Mouse (Mus musculus): ENCODE measurements around the gene Acap3. TPM values are rescaled to one million over a fixed set of nuclear protein-coding genes. Genes with fewer than 3 reads are reported as not detected.

Gene Acap3
- polyA plus RNA-seq, 1 experiment from 2014 or later = 67.8 TPM

- ATAC-seq (ENCODE audit: low read depth) = peak; percentile 45
- peak overlapping the region; percentile 96 for H3K9ac ChIP-seq (replicated peaks; ENCODE audit: low read depth, low read length)
- H3K27ac ChIP-seq (ENCODE audit: low read depth, low read length) = peak overlapping the region; percentile 99
- H3K4me1 ChIP-seq (ENCODE audit: control insufficient read depth, insufficient read depth, low read length) = peaks cover 34% of the 10 kb centered on the region
- peak overlapping the region; percentile 92 for H3K4me3 ChIP-seq (ENCODE audit: low read depth, low read length)
- WGBS = 5% methylated on average over 28 of the region's 37 CpGs
- H3K9me3 ChIP-seq (ENCODE audit: control insufficient read depth, low read length) = no peaks in the 10 kb centered on the region
- peaks cover 30% of the 10 kb centered on the region for H3K36me3 ChIP-seq (ENCODE audit: control insufficient read depth, insufficient read depth, low read length)
- H3K4me2 ChIP-seq (ENCODE audit: low read depth, low read length) = peak overlapping the region; percentile 98
- H3K27me3 ChIP-seq (ENCODE audit: control insufficient read depth, insufficient read depth, low read length) = no peaks in the 10 kb centered on the region
These were observed 1.0 kb downstream of the Acap3 start for GRCm38 (mm10) chr4:155892438-155893211.

DNA sequence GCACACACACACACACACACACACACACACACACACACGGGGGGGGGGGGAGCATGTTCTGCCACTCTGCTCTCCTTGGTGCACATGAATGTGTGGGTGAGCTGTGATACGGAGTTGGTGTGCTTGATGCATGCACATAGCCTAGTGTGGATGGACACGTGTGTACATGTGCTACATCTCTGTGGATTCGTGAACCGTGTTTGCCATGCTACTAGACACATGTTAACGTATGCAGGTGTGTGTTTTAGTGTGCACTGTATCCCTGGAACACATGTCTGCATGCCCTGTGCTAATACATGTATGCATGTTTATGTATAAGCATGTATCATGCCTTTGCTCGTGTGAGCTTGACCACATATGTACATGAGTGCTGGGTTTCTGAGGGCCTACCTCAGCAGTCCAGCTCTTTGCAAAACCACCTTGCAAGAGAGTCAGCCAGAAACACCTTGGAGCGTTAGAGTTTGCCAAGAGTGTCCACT lies 1.6 kb downstream of the Acap3 start:
- peaks cover 27% of the 10 kb centered on the region for H3K36me3 ChIP-seq (ENCODE audit: control insufficient read depth, insufficient read depth, low read length)
- 77% methylated on average over 7 of the region's 8 CpGs for WGBS
- peaks cover 34% of the 10 kb centered on the region for H3K4me1 ChIP-seq (ENCODE audit: control insufficient read depth, insufficient read depth, low read length)
- H3K27ac ChIP-seq (ENCODE audit: low read depth, low read length) = no peak overlapping the region
- no peaks in the 10 kb centered on the region for H3K27me3 ChIP-seq (ENCODE audit: control insufficient read depth, insufficient read depth, low read length)
- ATAC-seq (ENCODE audit: low read depth) = no peak
- peak overlapping the region; percentile 92 for H3K4me3 ChIP-seq (ENCODE audit: low read depth, low read length)
- peak overlapping the region; percentile 98 for H3K4me2 ChIP-seq (ENCODE audit: low read depth, low read length)
- peak overlapping the region; percentile 96 for H3K9ac ChIP-seq (replicated peaks; ENCODE audit: low read depth, low read length)
- no peaks in the 10 kb centered on the region for H3K9me3 ChIP-seq (ENCODE audit: control insufficient read depth, low read length)

DNA sequence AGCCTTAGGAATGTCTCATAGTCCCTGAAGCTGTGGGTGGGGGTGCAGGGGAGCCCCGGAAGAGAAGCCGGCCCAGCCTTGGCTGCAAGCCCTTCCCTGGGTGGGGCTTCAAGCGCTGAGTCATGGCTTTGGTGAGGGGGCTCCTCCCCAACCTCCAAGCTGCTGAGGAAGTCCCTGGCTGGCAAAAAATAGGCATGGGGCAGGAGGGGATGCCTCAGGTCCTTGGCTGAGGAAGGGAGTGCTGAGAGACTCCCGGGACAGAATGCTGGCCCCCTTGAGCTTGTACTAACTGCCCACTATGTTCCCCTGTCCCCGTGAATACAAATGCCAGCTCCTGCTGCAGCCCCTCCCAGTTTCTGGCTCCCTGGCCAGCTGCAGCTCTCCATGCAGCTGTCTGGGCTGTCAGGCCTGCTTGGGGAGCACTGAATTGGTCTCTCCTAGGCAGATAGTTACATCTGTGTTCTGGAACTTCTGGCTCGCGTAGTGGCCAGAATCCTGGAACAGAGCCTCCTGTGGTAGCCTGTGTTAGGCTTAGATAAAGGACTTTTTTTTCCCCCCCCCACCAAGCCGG lies 2.8 kb downstream of the Acap3 start:
- 29% methylated on average over 8 of the region's 8 CpGs for WGBS
- H3K4me1 ChIP-seq (ENCODE audit: control insufficient read depth, insufficient read depth, low read length) = peaks cover 34% of the 10 kb centered on the region

GRCm38 (mm10) chr4:155895216-155895615 lies 3.6 kb downstream of the Acap3 start:
- Histone ChIP-seq H3K9me3 (ENCODE audit: control insufficient read depth, low read length) (no peaks in the 10 kb centered on the region), H3K4me2 (ENCODE audit: low read depth, low read length) (peak overlapping the region; percentile 98), H3K9ac (replicated peaks; ENCODE audit: low read depth, low read length) (peak overlapping the region; percentile 34; the same call in 1 of the 2 replicates), H3K36me3 (ENCODE audit: control insufficient read depth, insufficient read depth, low read length) (peaks cover 25% of the 10 kb centered on the region), H3K4me1 (ENCODE audit: control insufficient read depth, insufficient read depth, low read length) (peaks cover 32% of the 10 kb centered on the region), H3K27me3 (ENCODE audit: control insufficient read depth, insufficient read depth, low read length) (no peaks in the 10 kb centered on the region), H3K27ac (ENCODE audit: low read depth, low read length) (0 out of 2 replicates have a peak overlapping the region, but pooled peaks have one; percentile 34), H3K4me3 (ENCODE audit: low read depth, low read length) (peak overlapping the region; percentile 12; the same call in 1 of the 2 replicates)
- 38% methylated on average over 6 of the region's 6 CpGs for WGBS
- no peak for ATAC-seq (ENCODE audit: low read depth)

More for the DNA sequence above, 2.8 kb downstream of the Acap3 start:
- Histone ChIP-seq H3K36me3 (ENCODE audit: control insufficient read depth, insufficient read depth, low read length) (peaks cover 20% of the 10 kb centered on the region), H3K4me2 (ENCODE audit: low read depth, low read length) (peak overlapping the region; percentile 98), H3K9me3 (ENCODE audit: control insufficient read depth, low read length) (no peaks in the 10 kb centered on the region), H3K4me3 (ENCODE audit: low read depth, low read length) (peak overlapping the region; percentile 92), H3K27ac (ENCODE audit: low read depth, low read length) (peak overlapping the region; percentile 34; the same call in 1 of the 2 replicates), H3K9ac (replicated peaks; ENCODE audit: low read depth, low read length) (peak overlapping the region; percentile 96; the same call in 1 of the 2 replicates), H3K27me3 (ENCODE audit: control insufficient read depth, insufficient read depth, low read length) (no peaks in the 10 kb centered on the region)
- no peak for ATAC-seq (ENCODE audit: low read depth)

DNA sequence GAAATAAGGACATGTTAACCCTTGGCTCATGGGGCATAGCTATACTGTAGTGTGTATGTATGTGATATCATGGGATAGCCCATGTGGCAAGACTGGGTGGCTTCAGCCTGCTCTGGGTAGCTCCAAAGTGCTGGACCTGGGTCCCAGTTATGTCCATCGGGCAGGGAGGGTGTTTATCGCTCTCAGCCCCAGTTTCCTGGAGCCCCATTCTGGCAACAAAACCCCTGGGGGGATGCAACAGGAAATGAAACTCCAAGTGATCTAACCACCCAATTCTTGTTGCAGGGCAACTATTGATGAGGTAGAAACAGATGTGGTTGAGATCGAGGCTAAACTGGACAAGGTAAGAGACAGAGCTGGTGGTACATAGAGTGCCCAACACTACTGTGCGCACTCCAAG lies 4.2 kb downstream of the Acap3 start:
- Histone ChIP-seq H3K4me2 (ENCODE audit: low read depth, low read length) (peak overlapping the region; percentile 98; the same call in 1 of the 2 replicates), H3K27me3 (ENCODE audit: control insufficient read depth, insufficient read depth, low read length) (no peaks in the 10 kb centered on the region), H3K9ac (replicated peaks; ENCODE audit: low read depth, low read length) (no peak overlapping the region), H3K4me3 (ENCODE audit: low read depth, low read length) (no peak overlapping the region), H3K9me3 (ENCODE audit: control insufficient read depth, low read length) (no peaks in the 10 kb centered on the region), H3K4me1 (ENCODE audit: control insufficient read depth, insufficient read depth, low read length) (peaks cover 26% of the 10 kb centered on the region), H3K27ac (ENCODE audit: low read depth, low read length) (no peak overlapping the region), H3K36me3 (ENCODE audit: control insufficient read depth, insufficient read depth, low read length) (peaks cover 31% of the 10 kb centered on the region)
- no peak for ATAC-seq (ENCODE audit: low read depth)
- WGBS = 91% methylated on average over 4 of the region's 4 CpGs

- no peak overlapping the region for H3K4me3 ChIP-seq (ENCODE audit: low read depth, low read length)
- no peak overlapping the region for H3K9ac ChIP-seq (replicated peaks; ENCODE audit: low read depth, low read length)
- no peaks in the 10 kb centered on the region for H3K27me3 ChIP-seq (ENCODE audit: control insufficient read depth, insufficient read depth, low read length)
- no peak overlapping the region for H3K4me2 ChIP-seq (ENCODE audit: low read depth, low read length)
- peaks cover 24% of the 10 kb centered on the region for H3K4me1 ChIP-seq (ENCODE audit: control insufficient read depth, insufficient read depth, low read length)
- H3K9me3 ChIP-seq (ENCODE audit: control insufficient read depth, low read length) = no peaks in the 10 kb centered on the region
- 98% methylated on average over 12 of the region's 12 CpGs for WGBS
- no peak for ATAC-seq (ENCODE audit: low read depth)
- H3K36me3 ChIP-seq (ENCODE audit: control insufficient read depth, insufficient read depth, low read length) = peaks cover 36% of the 10 kb centered on the region
- no peak overlapping the region for H3K27ac ChIP-seq (ENCODE audit: low read depth, low read length)
These were observed 4.8 kb downstream of the Acap3 start for GRCm38 (mm10) chr4:155896461-155896860.

DNA sequence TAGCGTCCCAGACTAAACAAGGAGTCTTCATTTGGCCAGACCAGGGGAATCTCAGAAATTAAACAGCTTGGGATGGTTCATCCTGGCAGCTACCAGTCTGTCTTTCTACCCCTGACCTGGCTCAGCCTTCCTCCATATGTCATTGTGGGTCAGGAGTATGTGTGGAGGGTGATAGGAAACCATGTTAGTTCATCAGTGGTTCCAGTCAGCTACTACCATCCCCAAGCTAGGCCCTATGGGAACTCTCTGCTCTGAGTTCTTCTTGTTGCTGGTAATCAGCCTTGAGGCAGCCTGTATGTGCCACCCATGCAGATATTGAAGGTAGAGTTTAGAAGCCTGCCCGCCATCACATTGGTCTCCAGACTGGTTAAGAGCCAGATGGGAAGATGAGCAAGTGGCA lies 6.7 kb downstream of the Acap3 start:
- Histone ChIP-seq H3K36me3 (ENCODE audit: control insufficient read depth, insufficient read depth, low read length) (peaks cover 55% of the 10 kb centered on the region), H3K27ac (ENCODE audit: low read depth, low read length) (no peak overlapping the region), H3K4me2 (ENCODE audit: low read depth, low read length) (no peak overlapping the region), H3K9ac (replicated peaks; ENCODE audit: low read depth, low read length) (no peak overlapping the region), H3K4me1 (ENCODE audit: control insufficient read depth, insufficient read depth, low read length) (peaks cover 22% of the 10 kb centered on the region), H3K27me3 (ENCODE audit: control insufficient read depth, insufficient read depth, low read length) (no peaks in the 10 kb centered on the region), H3K9me3 (ENCODE audit: control insufficient read depth, low read length) (no peaks in the 10 kb centered on the region), H3K4me3 (ENCODE audit: low read depth, low read length) (no peak overlapping the region)
- 95% methylated on average over 2 of the region's 2 CpGs for WGBS
- ATAC-seq (ENCODE audit: low read depth) = no peak

GRCm38 (mm10) chr4:155899355-155899754 lies 7.7 kb downstream of the Acap3 start:
- peaks cover 12% of the 10 kb centered on the region for H3K4me1 ChIP-seq (ENCODE audit: control insufficient read depth, insufficient read depth, low read length)
- no peak overlapping the region for H3K9ac ChIP-seq (replicated peaks; ENCODE audit: low read depth, low read length)
- H3K27ac ChIP-seq (ENCODE audit: low read depth, low read length) = no peak overlapping the region
- 95% methylated on average over 7 of the region's 7 CpGs for WGBS
- H3K9me3 ChIP-seq (ENCODE audit: control insufficient read depth, low read length) = no peaks in the 10 kb centered on the region
- H3K27me3 ChIP-seq (ENCODE audit: control insufficient read depth, insufficient read depth, low read length) = no peaks in the 10 kb centered on the region
- ATAC-seq (ENCODE audit: low read depth) = no peak
- no peak overlapping the region for H3K4me2 ChIP-seq (ENCODE audit: low read depth, low read length)
- H3K36me3 ChIP-seq (ENCODE audit: control insufficient read depth, insufficient read depth, low read length) = peaks cover 63% of the 10 kb centered on the region
- H3K4me3 ChIP-seq (ENCODE audit: low read depth, low read length) = no peak overlapping the region

DNA sequence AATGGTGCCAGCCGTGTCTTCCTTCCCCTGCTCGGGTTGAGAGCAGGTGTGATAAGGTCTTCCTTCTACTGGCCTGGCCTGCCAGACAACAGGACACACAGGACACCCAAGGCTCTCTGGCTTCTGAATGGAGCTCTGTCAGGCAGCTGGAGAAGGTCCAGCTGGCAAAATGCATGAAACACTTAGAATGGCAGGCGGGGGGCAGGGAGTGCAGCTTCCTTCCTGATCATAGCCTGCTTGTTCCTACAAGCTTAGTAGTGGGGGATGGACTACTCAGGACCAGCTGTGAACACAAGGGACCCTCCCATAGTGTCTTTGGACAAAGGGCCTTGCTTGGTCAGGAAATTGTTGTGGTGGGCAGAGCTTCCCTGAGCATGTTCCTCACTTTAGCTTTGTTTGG lies 9.6 kb downstream of the Acap3 start:
- H3K4me2 ChIP-seq (ENCODE audit: low read depth, low read length) = no peak overlapping the region
- 83% methylated on average over 3 of the region's 3 CpGs for WGBS
- no peaks in the 10 kb centered on the region for H3K9me3 ChIP-seq (ENCODE audit: control insufficient read depth, low read length)
- no peak for ATAC-seq (ENCODE audit: low read depth)
- no peaks in the 10 kb centered on the region for H3K27me3 ChIP-seq (ENCODE audit: control insufficient read depth, insufficient read depth, low read length)
- H3K4me3 ChIP-seq (ENCODE audit: low read depth, low read length) = no peak overlapping the region
- no peak overlapping the region for H3K27ac ChIP-seq (ENCODE audit: low read depth, low read length)
- no peaks in the 10 kb centered on the region for H3K4me1 ChIP-seq (ENCODE audit: control insufficient read depth, insufficient read depth, low read length)
- H3K9ac ChIP-seq (replicated peaks; ENCODE audit: low read depth, low read length) = no peak overlapping the region
- H3K36me3 ChIP-seq (ENCODE audit: control insufficient read depth, insufficient read depth, low read length) = peaks cover 79% of the 10 kb centered on the region

Data from neural tube, embryonic 14.5 days (tissue).